Mouse (Mus musculus) left cerebral cortex, adult 8-10 months (tissue): ENCODE measurements at regions not wholly inside any gene's neighbourhood (a gene's known extent, or its start where the extent isn't known, plus 50 kb on each side); places are given as distances from the start of the nearest gene placed in this dataset.
A peak's percentile ranks its signal among the peaks of the same experiment; 100 is the strongest.

Source experiments
- DNase-seq, 2 experiments: peaks; one replicate each; pipeline ENCODE4 v3.0.0; 2022; ENCODE audit warnings: low spot score in 2 of 2

- no peak for DNase-seq
Observed at GRCm38 (mm10) chr11:44219971-44220370, 179.9 kb upstream of the Il12b start.

- peak in 1 of 2 experiments; percentile 63 for DNase-seq
Observed at GRCm38 (mm10) chr11:44229996-44230395, 169.9 kb upstream of the Il12b start.

- no peak for DNase-seq
Observed at GRCm38 (mm10) chr11:44235456-44235855, 164.4 kb upstream of the Il12b start.

GRCm38 (mm10) chr11:44238051-44238450 lies 161.8 kb upstream of the Il12b start:
- DNase-seq, result no peak

DNA sequence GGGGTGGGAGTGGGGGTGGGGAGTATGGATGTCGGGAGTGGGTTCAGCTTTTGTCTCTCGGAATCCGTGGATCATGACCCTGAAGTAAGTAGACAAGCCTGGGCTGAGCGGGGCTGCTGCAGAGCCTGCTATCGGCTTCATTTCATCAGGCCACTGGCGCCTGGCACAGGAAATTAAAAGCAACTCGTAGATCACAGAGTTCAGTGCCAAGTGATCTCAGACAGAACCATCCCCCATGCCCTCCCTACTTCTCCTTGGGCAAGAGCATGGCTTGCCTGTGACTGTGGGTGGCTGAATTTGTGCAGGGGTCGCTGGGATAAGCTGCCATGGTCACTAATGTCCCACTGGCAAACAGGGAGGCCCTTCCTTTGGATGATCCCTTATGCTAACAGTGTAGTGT lies 161.3 kb upstream of the Il12b start:
- DNase-seq, result no peak

DNA sequence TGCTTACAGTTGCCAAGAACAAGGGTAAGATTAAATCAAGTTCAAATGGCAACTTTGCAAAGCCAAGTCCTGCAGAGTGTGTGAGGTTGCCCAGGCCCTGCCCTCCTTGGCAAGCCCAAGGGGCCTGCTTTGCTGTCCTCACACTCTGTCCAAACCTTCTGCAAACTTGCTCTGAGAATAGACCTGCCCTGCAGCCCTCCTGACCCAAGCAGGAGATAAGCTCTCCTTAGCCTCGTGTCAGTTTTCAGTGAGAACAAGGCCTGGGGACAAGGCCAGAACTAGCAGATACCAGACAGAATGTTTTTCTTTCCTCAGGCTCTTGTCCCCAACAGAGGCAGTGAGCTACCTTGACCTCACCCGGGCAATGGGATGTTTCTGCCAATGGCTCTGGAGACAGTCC lies 156.7 kb upstream of the Il12b start:
- no peak for DNase-seq

GRCm38 (mm10) chr11:44251821-44252220 lies 148.0 kb upstream of the Il12b start:
- peak in 1 of 2 experiments; percentile 18 for DNase-seq

DNA sequence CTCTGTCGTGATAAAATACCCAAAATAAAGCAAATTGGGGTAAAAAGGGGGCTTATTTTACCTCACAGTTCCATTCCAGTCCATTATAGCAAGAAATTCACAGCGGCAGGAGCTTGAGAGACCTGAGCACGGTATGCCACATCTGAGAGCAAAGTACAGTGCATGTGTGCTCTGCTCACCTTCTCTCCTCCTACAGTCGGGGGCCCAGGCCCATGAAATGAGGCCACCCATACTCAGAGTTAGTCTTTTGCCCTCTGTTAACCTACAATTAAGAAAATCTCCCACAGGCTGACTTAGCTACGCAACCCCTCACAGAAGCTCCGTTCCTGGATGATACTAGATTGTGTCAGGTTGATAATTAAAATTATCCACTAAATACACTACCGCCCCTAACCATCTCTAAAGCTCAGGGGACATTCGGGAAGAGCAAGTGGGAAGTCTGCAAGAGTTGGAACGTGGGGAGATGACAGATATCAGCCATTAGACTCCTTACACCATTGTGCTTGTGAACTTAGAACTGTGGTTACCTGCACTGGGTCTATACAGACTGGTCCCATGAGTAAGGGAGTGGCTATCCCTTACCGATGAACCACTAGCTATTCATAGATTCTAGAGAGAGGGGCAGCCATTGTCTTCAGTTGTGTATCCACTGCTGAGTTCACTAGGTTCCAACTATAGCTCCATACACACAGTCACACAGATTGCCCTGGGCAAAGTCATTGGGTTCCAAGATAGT lies 139.3 kb upstream of the Il12b start:
- DNase-seq, result no peak

GRCm38 (mm10) chr11:44261657-44262056 lies 138.2 kb upstream of the Il12b start:
- DNase-seq, result no peak

GRCm38 (mm10) chr11:44262571-44262970 lies 137.3 kb upstream of the Il12b start:
- DNase-seq, result peak in 1 of 2 experiments; percentile 9

- DNase-seq, result no peak
Observed at GRCm38 (mm10) chr11:44272268-44272667, 127.6 kb upstream of the Il12b start.

DNA sequence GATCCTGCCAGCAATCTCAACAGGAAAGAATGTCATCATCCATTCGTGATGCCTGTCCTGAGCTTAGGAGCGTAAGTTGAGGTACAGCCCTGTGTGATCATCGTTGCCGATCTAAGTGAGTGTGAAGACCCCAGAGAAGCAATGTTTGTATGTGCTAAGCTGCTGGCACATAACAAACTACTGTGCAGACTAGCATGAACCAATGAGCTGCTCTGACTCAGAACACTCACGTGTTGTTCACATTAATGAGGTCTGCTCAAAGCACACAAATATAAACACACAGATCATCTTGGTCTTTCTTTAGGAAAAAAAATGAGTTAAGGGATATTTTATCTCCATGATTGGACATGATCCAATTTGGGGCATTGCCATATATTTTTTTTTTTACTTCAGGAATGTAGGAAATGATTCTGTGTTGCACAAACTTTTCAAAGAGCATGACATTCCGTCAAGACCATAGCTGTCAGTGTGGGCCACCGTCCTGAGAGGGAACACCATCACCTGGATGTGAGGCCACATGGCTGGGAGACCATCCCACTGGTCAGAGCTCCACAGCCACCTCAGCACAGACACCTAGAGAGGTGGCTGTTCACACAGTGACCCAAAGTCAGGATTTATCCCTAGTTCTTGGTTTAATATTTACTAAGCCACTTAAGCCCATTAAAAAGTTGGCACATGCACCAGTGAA lies 121.2 kb upstream of the Il12b start:
- DNase-seq, result no peak

- DNase-seq, result no peak
Observed at GRCm38 (mm10) chr11:44285961-44286360, 113.9 kb upstream of the Il12b start.

- no peak for DNase-seq
Observed at GRCm38 (mm10) chr11:44288825-44289224, 111.0 kb upstream of the Il12b start.

DNA sequence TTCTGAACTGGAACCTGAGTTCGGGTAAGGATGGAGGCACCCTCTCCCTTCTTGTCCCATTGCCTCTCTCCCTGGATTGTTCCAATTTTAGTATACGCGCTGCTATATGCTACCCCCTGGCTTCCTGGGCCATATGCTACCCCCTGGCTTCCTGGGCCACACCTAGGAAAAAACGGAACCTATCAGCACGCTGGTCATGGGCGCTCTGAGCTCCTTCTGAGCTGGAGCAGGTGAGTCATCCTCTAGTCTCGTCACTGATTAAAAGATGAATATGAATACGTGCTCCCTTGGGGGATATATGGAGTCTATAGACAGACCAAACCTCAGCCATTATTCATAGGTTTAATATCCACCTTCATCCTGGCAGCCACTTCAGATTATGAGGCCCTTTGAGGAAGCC lies 96.1 kb upstream of the Il12b start:
- DNase-seq, result no peak

GRCm38 (mm10) chr11:44316061-44316460 lies 83.8 kb upstream of the Il12b start:
- DNase-seq, result no peak

DNA sequence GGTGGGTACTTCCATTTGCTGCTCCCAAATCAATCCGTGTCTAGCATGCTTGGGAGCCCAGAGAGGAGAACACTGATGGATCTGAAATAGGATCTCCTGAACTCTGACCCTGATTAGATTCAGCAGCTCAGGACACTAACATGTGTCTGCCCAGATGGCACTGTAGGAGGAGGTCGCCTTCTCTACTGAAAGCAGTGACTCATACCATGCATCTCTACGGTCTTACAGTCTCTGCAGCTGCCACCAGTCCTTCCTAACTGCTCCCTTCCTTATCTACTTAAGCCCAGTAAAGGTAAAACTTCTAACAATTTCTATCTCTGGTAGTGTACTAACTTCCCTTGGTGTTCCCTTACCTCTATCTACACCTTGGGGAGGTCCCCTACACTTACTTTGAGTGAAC lies 80.7 kb upstream of the Il12b start:
- DNase-seq, result no peak

GRCm38 (mm10) chr11:44323314-44323713 lies 76.5 kb upstream of the Il12b start:
- DNase-seq, result peak in 1 of 2 experiments; percentile 77

GRCm38 (mm10) chr11:44325066-44325465 lies 74.8 kb upstream of the Il12b start:
- DNase-seq, result no peak

- DNase-seq, result no peak
Observed at GRCm38 (mm10) chr11:44325525-44325924, 74.3 kb upstream of the Il12b start.

- DNase-seq, result no peak
Observed at GRCm38 (mm10) chr11:44329503-44329902, 70.4 kb upstream of the Il12b start.

DNA sequence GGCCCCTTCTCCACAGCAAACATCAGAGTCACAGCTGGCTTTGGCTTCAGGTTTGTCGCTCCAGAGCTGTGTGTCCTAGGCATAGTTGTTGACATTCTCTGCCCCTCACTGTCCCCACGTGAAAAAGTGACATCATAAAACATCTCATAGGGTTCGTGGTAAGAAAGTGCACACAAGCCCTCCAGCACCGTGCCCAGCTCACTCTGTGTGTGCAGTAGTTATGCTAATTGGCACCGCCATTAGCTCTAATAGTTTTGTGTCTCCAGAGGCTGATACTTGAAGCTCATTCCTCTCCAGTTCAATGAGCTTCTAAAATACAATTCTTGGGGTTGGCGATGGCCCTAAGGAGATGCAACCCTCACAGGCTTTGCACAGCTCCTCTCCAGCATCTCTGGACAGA lies 69.4 kb upstream of the Il12b start:
- no peak for DNase-seq
